Mouse (Mus musculus) spleen, adult 12 weeks (tissue): Measurements from ENCODE around the gene Pla2g3.

ENCODE experiments used
- DNase-seq: peaks from one replicate; pipeline ENCODE4 v3.0.0; 2022; ENCODE audit warnings: low spot score

Gene Pla2g3

GRCm38 (mm10) chr11:3494857-3495256, 6.8 kb downstream of the Pla2g3 start:
- DNase-seq = no peak

GRCm38 (mm10) chr11:3495496-3495895, 7.4 kb downstream of the Pla2g3 start:
- DNase-seq = no peak

GRCm38 (mm10) chr11:3496756-3497155, 8.7 kb downstream of the Pla2g3 start:
- no peak for DNase-seq

GRCm38 (mm10) chr11:3497296-3497695, 9.2 kb downstream of the Pla2g3 start:
- no peak for DNase-seq

GRCm38 (mm10) chr11:3502057-3502456, 14.0 kb downstream of the Pla2g3 start:
- no peak for DNase-seq

GRCm38 (mm10) chr11:3502459-3503072, 14.5 kb downstream of the Pla2g3 start:
- DNase-seq = no peak

GRCm38 (mm10) chr11:3503755-3504693, 15.9 kb downstream of the Pla2g3 start:
- no peak for DNase-seq

GRCm38 (mm10) chr11:3508226-3508625, 20.1 kb downstream of the Pla2g3 start:
- DNase-seq = no peak

GRCm38 (mm10) chr11:3509181-3510085, 21.3 kb downstream of the Pla2g3 start:
- DNase-seq = no peak

- DNase-seq = no peak
Measured at GRCm38 (mm10) chr11:3510321-3510720, 22.2 kb downstream of the Pla2g3 start.

GRCm38 (mm10) chr11:3513291-3513690, 25.2 kb downstream of the Pla2g3 start:
- no peak for DNase-seq

GRCm38 (mm10) chr11:3514529-3515054, 26.5 kb downstream of the Pla2g3 start, which contains the start of gene Selenom:
TSS of gene Selenom (plus strand) at chr11:3514684.
- peak; percentile 66 for DNase-seq

GRCm38 (mm10) chr11:3515216-3515615, 27.1 kb downstream of the Pla2g3 start:
- no peak for DNase-seq

GRCm38 (mm10) chr11:3515637-3516036, 27.6 kb downstream of the Pla2g3 start:
- no peak for DNase-seq

- DNase-seq = no peak
Measured at GRCm38 (mm10) chr11:3516121-3516520, 28.0 kb downstream of the Pla2g3 start.

- DNase-seq = no peak
Measured at GRCm38 (mm10) chr11:3516859-3517845, 29.1 kb downstream of the Pla2g3 start.

- no peak for DNase-seq
Measured at GRCm38 (mm10) chr11:3517846-3518732, 30.0 kb downstream of the Pla2g3 start.

- no peak for DNase-seq
Measured at GRCm38 (mm10) chr11:3519051-3519726, 31.1 kb downstream of the Pla2g3 start.
